Mouse (Mus musculus): ENCODE data around the gene Pidd1. TPM values are rescaled to one million over a fixed set of nuclear protein-coding genes. Genes with fewer than 3 reads are reported as not detected.

The Pidd1 gene
- polyA plus RNA-seq, 1 experiment: 4.4 TPM

DNA sequence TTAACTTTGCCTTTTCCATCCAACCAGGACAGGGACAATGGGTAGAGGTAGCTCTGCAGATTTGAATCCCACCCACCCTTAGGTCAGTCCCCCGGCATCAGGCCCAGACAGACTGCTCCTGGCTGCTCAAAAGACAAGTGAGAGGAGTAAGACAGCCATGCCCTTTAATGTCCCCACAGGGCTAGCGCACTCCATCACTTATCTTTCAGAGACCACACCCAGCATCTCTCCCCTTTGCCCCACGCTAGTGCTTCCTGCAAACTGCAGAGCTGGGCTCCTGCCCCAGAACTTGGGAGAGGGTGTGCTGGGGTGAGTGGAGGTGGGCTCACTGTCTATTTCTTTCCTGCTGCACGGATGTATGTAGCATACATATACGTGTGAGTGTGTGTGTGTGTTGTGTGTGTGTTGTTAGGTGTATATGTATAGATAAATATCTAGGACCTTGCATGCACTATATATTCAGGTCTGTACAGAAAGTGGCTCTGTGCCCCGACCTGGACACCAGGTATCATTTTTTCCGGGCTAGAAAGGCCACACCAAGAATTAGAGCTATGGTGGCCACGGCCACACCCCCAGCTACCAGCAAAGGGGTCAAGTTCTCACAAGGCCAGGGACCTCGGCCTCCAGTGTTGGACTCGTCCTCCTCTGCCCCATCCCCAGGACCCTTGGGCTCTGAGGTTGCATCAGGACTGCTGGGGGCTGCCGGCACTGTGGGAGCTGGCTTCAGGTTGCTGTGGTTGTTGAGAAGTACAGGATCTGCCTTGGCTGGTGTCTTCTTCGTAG lies 16.7 kb downstream of the Pidd1 start:
- Histone ChIP-seq H3K4me1 (ENCODE audit: control insufficient read depth, insufficient read depth, low read length) (peaks cover 29% of the 10 kb centered on the region), H3K27me3 (ENCODE audit: control insufficient read depth, insufficient read depth, low read length) (no peaks in the 10 kb centered on the region), H3K4me3 (replicated peaks; ENCODE audit: insufficient read depth, low read depth, low read length) (no peak overlapping the region), H3K27ac (ENCODE audit: insufficient read depth, low read length) (no peak overlapping the region)
- DNase-seq: peak in 1 of 2 experiments; percentile 11
- WGBS: 82% methylated on average over 12 of the region's 12 CpGs
- TF ChIP-seq POLR2A (IDR thresholded peaks at IDR 0.05; ENCODE audit: borderline replicate concordance, insufficient read depth, low read length) (no peak), CTCF (IDR thresholded peaks at IDR 0.05; ENCODE audit: borderline replicate concordance, insufficient read depth, low read depth, low read length) (no peak)

DNA sequence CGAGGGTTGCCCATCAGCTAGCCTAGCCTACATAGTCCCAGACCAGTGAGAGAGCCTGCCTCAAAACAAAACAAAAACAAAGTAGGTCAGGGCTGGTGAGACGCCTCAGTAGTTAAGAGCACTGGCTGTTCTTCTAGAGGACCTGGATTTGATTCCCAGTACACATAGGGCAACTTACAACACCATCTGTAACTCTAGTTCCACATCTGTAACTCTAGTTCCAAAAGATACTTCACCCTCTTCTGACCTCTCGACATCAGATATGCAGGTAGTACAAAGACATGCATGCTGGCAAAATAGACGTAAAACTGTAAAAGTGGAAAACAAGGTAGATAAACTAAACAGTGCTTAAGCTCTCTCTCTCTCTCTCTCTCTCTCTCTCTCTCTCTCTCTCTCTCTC lies 20.0 kb downstream of the Pidd1 start:
- Histone ChIP-seq H3K4me3 (replicated peaks; ENCODE audit: insufficient read depth, low read depth, low read length) (no peak overlapping the region), H3K27me3 (ENCODE audit: control insufficient read depth, insufficient read depth, low read length) (no peaks in the 10 kb centered on the region), H3K27ac (ENCODE audit: insufficient read depth, low read length) (no peak overlapping the region), H3K4me1 (ENCODE audit: control insufficient read depth, insufficient read depth, low read length) (peaks cover 8% of the 10 kb centered on the region; the same call in 1 of the 2 replicates)
- 76% methylated on average over 4 of the region's 4 CpGs for WGBS
- DNase-seq: no peak
- TF ChIP-seq POLR2A (IDR thresholded peaks at IDR 0.05; ENCODE audit: borderline replicate concordance, insufficient read depth, low read length) (no peak), CTCF (IDR thresholded peaks at IDR 0.05; ENCODE audit: borderline replicate concordance, insufficient read depth, low read depth, low read length) (no peak)

DNA sequence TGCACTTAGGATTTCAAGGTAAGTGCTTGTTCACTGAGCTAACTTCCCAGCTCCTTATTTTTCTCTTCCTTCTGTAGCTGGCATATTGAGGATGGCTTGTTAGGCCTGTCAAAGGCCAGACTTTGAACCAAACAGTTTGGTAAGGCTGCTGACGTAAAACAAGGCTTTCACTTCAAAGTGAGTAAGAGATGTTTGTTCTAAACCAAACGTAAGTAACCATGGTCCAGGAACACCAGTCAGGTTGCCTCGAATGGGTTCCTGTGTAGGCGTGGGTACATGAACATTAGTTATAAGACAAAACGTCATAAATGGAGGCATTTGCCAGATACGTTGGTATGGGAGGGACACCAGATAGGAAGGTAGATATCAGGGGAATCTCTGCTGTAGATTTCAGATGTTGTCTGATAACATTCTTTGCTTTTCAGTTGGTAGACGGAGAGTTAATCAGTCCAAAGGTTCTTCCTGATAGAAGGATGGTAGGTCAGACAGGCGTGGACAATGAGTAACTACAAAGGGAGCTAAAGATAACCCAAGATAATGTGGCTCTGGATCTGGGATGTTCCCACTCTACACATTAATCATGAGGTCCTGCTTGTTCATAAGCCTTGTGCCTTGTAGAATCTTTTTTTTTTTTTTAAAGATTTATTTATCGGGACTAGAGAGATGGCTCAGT lies 23.7 kb downstream of the Pidd1 start:
- no peaks in the 10 kb centered on the region for H3K27me3 ChIP-seq (ENCODE audit: control insufficient read depth, insufficient read depth, low read length)
- DNase-seq: no peak
- WGBS: 87% methylated on average over 9 of the region's 9 CpGs
- H3K4me1 ChIP-seq (ENCODE audit: control insufficient read depth, insufficient read depth, low read length): 0 out of 2 replicates have a peak, but pooled peaks cover 4% of the 10 kb centered on the region
- TF ChIP-seq CTCF (IDR thresholded peaks at IDR 0.05; ENCODE audit: borderline replicate concordance, insufficient read depth, low read depth, low read length) (no peak), POLR2A (IDR thresholded peaks at IDR 0.05; ENCODE audit: borderline replicate concordance, insufficient read depth, low read length) (no peak)
- no peak overlapping the region for H3K4me3 ChIP-seq (replicated peaks; ENCODE audit: insufficient read depth, low read depth, low read length)
- no peak overlapping the region for H3K27ac ChIP-seq (ENCODE audit: insufficient read depth, low read length)

DNA sequence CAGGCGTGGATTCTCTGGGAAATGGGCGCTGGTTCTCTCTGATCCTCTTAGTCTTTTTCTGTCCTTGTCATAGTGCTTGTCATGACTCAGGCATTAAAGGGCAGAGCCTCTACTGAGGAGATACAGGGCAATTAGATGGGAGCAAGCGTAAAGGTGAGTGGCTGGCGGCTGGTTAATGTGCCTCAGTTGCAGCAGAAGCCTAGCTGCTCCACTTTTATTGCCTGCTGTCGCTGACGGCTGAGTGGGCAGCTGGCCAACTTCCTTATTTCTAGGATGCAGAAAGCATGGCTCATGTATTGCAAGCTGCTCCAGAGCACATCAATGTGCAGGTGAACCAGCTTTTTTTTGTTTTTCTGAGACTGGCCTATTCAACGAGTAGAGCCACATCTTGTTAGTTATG lies 24.9 kb downstream of the Pidd1 start:
- Histone ChIP-seq H3K4me3 (replicated peaks; ENCODE audit: insufficient read depth, low read depth, low read length) (no peak overlapping the region), H3K4me1 (ENCODE audit: control insufficient read depth, insufficient read depth, low read length) (0 out of 2 replicates have a peak, but pooled peaks cover 4% of the 10 kb centered on the region), H3K27ac (ENCODE audit: insufficient read depth, low read length) (no peak overlapping the region), H3K27me3 (ENCODE audit: control insufficient read depth, insufficient read depth, low read length) (no peaks in the 10 kb centered on the region)
- 45% methylated on average over 7 of the region's 7 CpGs for WGBS
- no peak for DNase-seq
- TF ChIP-seq CTCF (IDR thresholded peaks at IDR 0.05; ENCODE audit: borderline replicate concordance, insufficient read depth, low read depth, low read length) (no peak), POLR2A (IDR thresholded peaks at IDR 0.05; ENCODE audit: borderline replicate concordance, insufficient read depth, low read length) (no peak)

DNA sequence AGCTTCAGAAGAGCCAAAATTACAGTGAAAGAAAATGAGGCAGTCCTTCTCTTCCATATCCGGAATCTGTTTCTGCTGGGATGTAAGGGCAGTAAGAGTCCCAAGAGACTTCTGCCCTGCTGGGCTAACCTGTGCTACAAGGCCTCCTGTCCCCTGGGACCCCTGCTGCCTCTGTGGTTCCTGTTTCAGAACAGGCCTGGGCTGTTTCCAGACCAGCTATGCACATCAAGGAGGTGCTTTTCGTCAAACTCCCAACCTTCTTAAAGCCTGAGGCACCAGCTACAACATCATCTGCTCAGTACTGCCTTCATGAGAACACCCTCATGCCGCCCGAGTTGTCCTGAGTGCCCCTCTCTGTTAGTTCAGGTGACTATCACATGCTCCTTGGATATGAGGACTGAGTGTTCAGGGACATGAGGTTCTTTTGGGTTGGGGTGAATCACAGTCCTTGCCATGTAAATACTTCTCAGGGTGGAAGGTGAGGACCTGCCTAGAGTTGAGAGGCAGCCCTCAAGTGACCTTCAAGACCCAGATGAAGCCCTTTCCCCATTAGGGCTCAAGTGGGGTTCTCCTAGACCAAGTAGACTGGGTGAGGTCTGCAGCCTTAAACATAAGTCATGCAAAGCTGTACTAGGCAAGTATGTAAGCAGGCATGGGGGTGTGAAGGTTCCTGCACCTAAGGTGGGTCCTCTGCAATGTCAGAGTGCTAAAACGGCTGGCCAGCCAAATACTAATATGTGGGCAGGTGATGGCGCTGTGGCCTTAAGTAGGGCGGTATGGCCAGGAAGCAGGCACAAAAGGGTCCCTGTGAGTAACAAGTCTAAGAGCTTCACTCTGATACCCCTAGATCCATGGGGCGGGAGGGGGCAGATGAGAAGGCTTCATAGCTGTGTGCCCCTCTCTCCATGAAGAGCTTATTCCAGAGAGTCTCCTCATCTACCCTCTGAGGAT lies 25.8 kb downstream of the Pidd1 start:
- H3K27me3 ChIP-seq (ENCODE audit: control insufficient read depth, insufficient read depth, low read length): no peaks in the 10 kb centered on the region
- peak; percentile 41; the same call in 1 of the 2 replicates for TF ChIP-seq CTCF (IDR thresholded peaks at IDR 0.05; ENCODE audit: borderline replicate concordance, insufficient read depth, low read depth, low read length)
- no peak for TF ChIP-seq POLR2A (IDR thresholded peaks at IDR 0.05; ENCODE audit: borderline replicate concordance, insufficient read depth, low read length)
- 79% methylated on average over 8 of the region's 8 CpGs for WGBS
- no peak for DNase-seq
- no peak overlapping the region for H3K4me3 ChIP-seq (replicated peaks; ENCODE audit: insufficient read depth, low read depth, low read length)
- no peak overlapping the region for H3K27ac ChIP-seq (ENCODE audit: insufficient read depth, low read length)
- H3K4me1 ChIP-seq (ENCODE audit: control insufficient read depth, insufficient read depth, low read length): 0 out of 2 replicates have a peak, but pooled peaks cover 4% of the 10 kb centered on the region

DNA sequence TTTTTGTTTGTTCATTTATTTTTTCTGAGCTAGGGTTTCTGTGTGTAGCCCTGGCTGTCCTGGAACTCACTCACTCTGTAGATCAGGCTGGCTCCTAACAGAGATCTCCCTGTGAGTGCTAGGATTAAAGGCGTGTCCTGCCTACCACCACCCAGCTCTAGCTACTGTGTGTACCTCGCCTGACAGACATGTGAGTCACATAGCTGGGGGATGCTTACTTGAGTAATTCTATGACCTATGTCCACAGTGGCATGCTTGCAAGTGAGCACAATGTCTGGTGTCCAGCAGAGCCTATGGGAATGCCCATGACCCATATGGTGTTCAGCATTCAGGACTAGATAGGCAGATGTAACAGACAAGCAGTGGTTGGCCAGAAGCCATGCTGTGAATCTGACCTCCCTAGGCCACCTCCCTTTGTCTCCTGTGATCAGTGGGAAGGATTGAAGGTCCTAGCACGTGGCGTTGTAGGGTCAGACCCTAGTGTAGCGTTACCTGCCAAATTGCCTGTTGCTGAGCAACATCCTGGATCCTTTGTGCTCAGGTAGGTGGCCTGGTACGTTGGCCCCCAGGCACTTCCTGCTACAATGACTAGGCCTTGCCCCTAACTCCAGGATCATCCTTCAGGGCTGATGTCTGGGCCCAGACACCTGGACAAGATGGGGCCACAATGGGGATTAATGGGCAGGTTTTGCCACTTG lies 27.5 kb downstream of the Pidd1 start:
- DNase-seq: peak in 1 of 2 experiments; percentile 23
- 70% methylated on average over 6 of the region's 6 CpGs for WGBS
- Histone ChIP-seq H3K27ac (ENCODE audit: insufficient read depth, low read length) (no peak overlapping the region), H3K4me1 (ENCODE audit: control insufficient read depth, insufficient read depth, low read length) (0 out of 2 replicates have a peak, but pooled peaks cover 4% of the 10 kb centered on the region), H3K4me3 (replicated peaks; ENCODE audit: insufficient read depth, low read depth, low read length) (no peak overlapping the region), H3K27me3 (ENCODE audit: control insufficient read depth, insufficient read depth, low read length) (no peaks in the 10 kb centered on the region)
- TF ChIP-seq POLR2A (IDR thresholded peaks at IDR 0.05; ENCODE audit: borderline replicate concordance, insufficient read depth, low read length) (no peak), CTCF (IDR thresholded peaks at IDR 0.05; ENCODE audit: borderline replicate concordance, insufficient read depth, low read depth, low read length) (no peak)
